Mouse (Mus musculus) limb, embryonic 11.5 days (tissue): ENCODE data around the gene Cc2d1a. TPM values are rescaled to one million over a fixed set of nuclear protein-coding genes. Genes with fewer than 3 reads are reported as not detected.
A peak's percentile ranks its signal among the peaks of the same experiment; 100 is the strongest.

ENCODE experiments used
- ATAC-seq: fragments of 200-750 bp; cut with Nextera tagmentation; 2 replicates; pipeline ENCODE4 v1.8.0; 2017; ENCODE audit warnings: low read depth; ENCODE audit not compliant: insufficient number of reproducible peaks, low FRiP score, low TSS enrichment
- DNase-seq: peaks from one replicate; pipeline ENCODE4 v3.0.0-alpha.2; 2015; ENCODE audit warnings: low spot score
- H3K27ac ChIP-seq: fragments of 300-500 bp; sonication (generic); replicated peaks from 2 replicates; pipeline ENCODE4 v1.5.1; 2014; ENCODE audit warnings: low read depth, mild to moderate bottlenecking, low read length
- H3K27me3 ChIP-seq: fragments of 300-500 bp; sonication (generic); 2 replicates; pipeline ENCODE4 v1.6.1; 2014; ENCODE audit warnings: mild to moderate bottlenecking, low read length, mixed read lengths; ENCODE audit not compliant: control insufficient read depth, insufficient read depth
- H3K36me3 ChIP-seq: fragments of 300-500 bp; sonication (generic); 2 replicates; pipeline ENCODE4 v1.6.1; 2014; ENCODE audit warnings: mild to moderate bottlenecking, low read length, moderate library complexity, mixed read lengths; ENCODE audit not compliant: control insufficient read depth, insufficient read depth
- H3K4me1 ChIP-seq: fragments of 300-500 bp; sonication (generic); 2 replicates; pipeline ENCODE4 v1.6.1; 2014; ENCODE audit warnings: low read length, mixed read lengths; ENCODE audit not compliant: control insufficient read depth, insufficient read depth
- H3K4me2 ChIP-seq: fragments of 300-500 bp; sonication (generic); 2 replicates; pipeline ENCODE4 v1.6.1; 2014; ENCODE audit warnings: low read depth, mild to moderate bottlenecking, moderate library complexity; ENCODE audit not compliant: severe bottlenecking
- H3K4me3 ChIP-seq: fragments of 300-500 bp; sonication (generic); 2 replicates; pipeline ENCODE4 v1.5.1; 2014; ENCODE audit warnings: low read depth, low read length
- H3K9ac ChIP-seq: fragments of 300-500 bp; sonication (generic); 2 replicates; pipeline ENCODE4 v1.6.1; 2014; ENCODE audit warnings: mild to moderate bottlenecking, low read length
- H3K9me3 ChIP-seq: fragments of 300-500 bp; sonication (generic); 2 replicates; pipeline ENCODE4 v1.6.1; 2016; ENCODE audit warnings: low read length; ENCODE audit not compliant: control insufficient read depth
- WGBS: fragments of 180-500 bp; shearing (Covaris S2); extraction: QIAGEN DNeasy Blood & Tissue Kit; methylation state at CpG from one replicate; pipeline ENCODE4 v1.1.7; 2014; 5-methylcytosine and 5-hydroxymethylcytosine counted together
- polyA plus RNA-seq: library from polyadenylated mRNA; unstranded; fragments of >200 nt; fragmentation: Nextera tagmentation; extraction: Ambion mirVana; gene quantifications from 2 replicates; pipeline ENCODE4 v1.2.1, GENCODE M21; 2014

The Cc2d1a gene
- polyA plus RNA-seq, 1 experiment from 2014 or later, result 15.7 TPM

GRCm38 (mm10) chr8:84190191-84190867, 42.6 kb upstream of the Cc2d1a start:
- H3K4me1 ChIP-seq, result peaks cover 14% of the 10 kb centered on the region
- ATAC-seq (no peak), DNase-seq (no peak)
- no peaks in the 10 kb centered on the region for H3K27me3 ChIP-seq
- no peak overlapping the region for H3K4me2 ChIP-seq
- H3K9ac ChIP-seq, result no peak overlapping the region
- H3K4me3 ChIP-seq, result no peak overlapping the region
- no peak overlapping the region for H3K27ac ChIP-seq
- no peaks in the 10 kb centered on the region for H3K9me3 ChIP-seq
- WGBS, result 91% methylated on average over 7 of the region's 7 CpGs
- H3K36me3 ChIP-seq, result no peaks in the 10 kb centered on the region

DNA sequence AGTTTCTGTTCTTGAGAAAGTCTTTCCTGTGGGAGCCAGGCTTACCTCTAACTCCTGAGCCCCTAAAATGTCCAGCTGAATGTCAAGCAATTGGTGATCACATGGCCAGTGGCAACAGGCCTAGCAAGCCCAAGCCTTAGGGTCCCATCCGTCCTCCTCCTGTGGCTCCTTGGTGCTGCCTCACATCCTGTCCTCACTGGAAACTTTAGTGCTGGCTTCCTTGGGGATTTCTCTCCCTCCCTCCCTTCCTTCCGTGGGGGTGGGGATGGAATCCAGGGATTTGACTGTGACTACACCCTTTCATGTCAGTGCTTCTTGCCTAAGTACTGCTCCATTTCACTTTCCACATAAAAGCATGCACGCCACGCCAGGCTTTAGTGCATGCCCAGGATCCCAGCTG, 41.9 kb upstream of the Cc2d1a start:
- Histone ChIP-seq H3K9me3 (no peaks in the 10 kb centered on the region), H3K4me3 (no peak overlapping the region), H3K4me1 (peaks cover 15% of the 10 kb centered on the region), H3K9ac (no peak overlapping the region), H3K27me3 (no peaks in the 10 kb centered on the region), H3K36me3 (no peaks in the 10 kb centered on the region), H3K27ac (no peak overlapping the region), H3K4me2 (no peak overlapping the region)
- ATAC-seq (no peak), DNase-seq (no peak)
- WGBS, result 54% methylated on average over 4 of the region's 4 CpGs

- H3K4me2 ChIP-seq, result no peak overlapping the region
- ATAC-seq (no peak), DNase-seq (no peak)
- no peak overlapping the region for H3K4me3 ChIP-seq
- no peaks in the 10 kb centered on the region for H3K36me3 ChIP-seq
- H3K4me1 ChIP-seq, result peaks cover 20% of the 10 kb centered on the region
- no peaks in the 10 kb centered on the region for H3K9me3 ChIP-seq
- no peak overlapping the region for H3K27ac ChIP-seq
- no peaks in the 10 kb centered on the region for H3K27me3 ChIP-seq
- no peak overlapping the region for H3K9ac ChIP-seq
- 87% methylated on average over 10 of the region's 10 CpGs for WGBS
Observed at GRCm38 (mm10) chr8:84188671-84189070, 40.9 kb upstream of the Cc2d1a start.

DNA sequence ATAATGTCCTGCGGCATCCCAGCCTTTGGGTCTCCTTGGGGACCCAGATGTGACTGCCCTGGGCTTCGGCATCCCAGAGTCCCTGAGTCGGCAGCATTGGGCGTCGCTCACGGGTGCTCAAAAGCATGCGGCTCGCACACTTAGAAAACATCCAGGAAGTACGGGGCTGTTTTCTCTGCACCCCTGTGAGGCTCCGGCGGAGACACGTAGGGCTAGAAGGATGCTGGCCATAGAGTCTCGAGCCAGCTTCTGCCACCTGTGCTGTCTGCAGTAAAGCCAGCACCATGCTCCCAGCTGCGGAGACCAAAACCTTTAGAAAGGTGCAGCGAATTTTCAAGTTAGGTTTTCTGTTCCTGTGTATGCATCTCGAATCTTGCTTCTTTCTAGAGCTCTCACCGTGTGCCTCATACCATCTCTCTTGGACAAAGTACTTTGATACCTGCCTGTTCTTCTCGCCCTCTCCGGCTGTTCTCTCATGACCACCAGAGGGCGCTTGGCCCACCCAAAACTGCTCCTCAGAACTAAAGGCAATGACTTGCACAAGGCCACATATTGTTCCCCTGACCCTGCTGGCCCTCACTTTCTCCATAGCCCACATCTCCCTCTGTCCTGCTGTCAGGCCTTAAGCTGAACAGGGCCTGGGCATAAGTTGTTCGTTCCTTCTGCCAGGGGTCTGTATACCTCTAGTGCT, 39.5 kb upstream of the Cc2d1a start:
- no peaks in the 10 kb centered on the region for H3K9me3 ChIP-seq
- no peaks in the 10 kb centered on the region for H3K27me3 ChIP-seq
- H3K27ac ChIP-seq, result no peak overlapping the region
- no peaks in the 10 kb centered on the region for H3K36me3 ChIP-seq
- WGBS, result 4% methylated on average over 21 of the region's 21 CpGs
- peak overlapping the region; percentile 76 for H3K4me2 ChIP-seq
- DNase-seq (peak; percentile 85), ATAC-seq (no peak)
- H3K9ac ChIP-seq, result peak overlapping the region; percentile 44
- peak overlapping the region; percentile 22 for H3K4me3 ChIP-seq
- peaks cover 16% of the 10 kb centered on the region for H3K4me1 ChIP-seq

DNA sequence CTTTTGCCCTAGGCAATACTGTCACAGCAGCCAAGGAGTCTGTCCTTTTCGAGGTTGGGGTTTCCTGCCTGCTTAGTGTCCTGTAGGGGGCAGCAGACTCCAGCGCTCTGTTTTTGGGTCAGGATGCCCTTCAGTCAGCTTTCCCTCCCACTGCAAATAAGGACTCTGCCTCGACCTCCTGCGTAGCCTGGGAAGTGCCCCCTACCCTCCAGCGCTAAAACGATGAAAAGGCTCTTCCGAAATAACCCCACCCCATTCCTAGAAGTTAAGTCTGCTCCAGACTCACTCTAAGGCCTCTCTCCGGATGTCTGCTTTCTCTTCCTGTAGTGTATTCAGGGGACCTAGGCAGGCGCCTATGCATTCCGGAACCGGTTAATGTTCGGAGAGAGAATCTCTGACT, 38.8 kb upstream of the Cc2d1a start:
- no peak overlapping the region for H3K27ac ChIP-seq
- H3K36me3 ChIP-seq, result no peaks in the 10 kb centered on the region; the same call in 1 of the 2 replicates
- H3K4me3 ChIP-seq, result peak overlapping the region; percentile 22
- H3K4me2 ChIP-seq, result peak overlapping the region; percentile 76
- peak overlapping the region; percentile 44; the same call in 1 of the 2 replicates for H3K9ac ChIP-seq
- DNase-seq (peak; percentile 84), ATAC-seq (no peak)
- H3K9me3 ChIP-seq, result no peaks in the 10 kb centered on the region
- H3K4me1 ChIP-seq, result peaks cover 14% of the 10 kb centered on the region
- H3K27me3 ChIP-seq, result no peaks in the 10 kb centered on the region
- under 1% methylated on average over 12 of the region's 12 CpGs for WGBS

DNA sequence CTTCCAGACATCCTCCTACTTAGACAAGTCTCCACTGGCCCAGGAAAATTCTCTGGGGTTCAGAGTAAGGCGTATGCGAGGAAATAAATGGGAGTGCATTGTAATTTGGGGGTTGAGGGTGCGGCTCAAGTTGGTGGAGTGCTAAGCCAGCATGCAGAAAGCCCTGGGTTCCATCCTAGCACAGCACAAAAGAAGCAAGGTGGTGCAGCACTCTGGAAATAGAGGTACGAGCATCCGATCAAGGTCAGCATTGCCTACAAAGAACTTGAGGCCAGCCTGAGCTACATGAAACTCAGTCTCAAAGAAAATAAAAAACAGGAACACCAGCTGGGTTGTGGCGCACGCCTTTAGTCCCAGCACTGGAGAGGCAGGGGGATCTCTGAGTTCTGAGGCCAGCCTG, 37.4 kb upstream of the Cc2d1a start, which contains the start of gene Nanos3:
Gene Nanos3, minus strand, starts transcription at position 101 of the 400 bp plus-strand sequence.
- Histone ChIP-seq H3K4me3 (peak within 1 kb of the TSS; percentile 83), H3K27me3 (no peaks in the 10 kb centered on the region), H3K9ac (peak within 1 kb of the TSS; percentile 99), H3K4me1 (peaks cover 27% of the 10 kb centered on the region), H3K4me2 (peak within 1 kb of the TSS; percentile 59), H3K9me3 (no peaks in the 10 kb centered on the region), H3K36me3 (no peaks in the 10 kb centered on the region; the same call in 1 of the 2 replicates), H3K27ac (peak within 1 kb of the TSS; percentile 93; the same call in 1 of the 2 replicates)
- DNase-seq (no peak), ATAC-seq (no peak)
- WGBS, result 91% methylated on average over 7 of the region's 7 CpGs

DNA sequence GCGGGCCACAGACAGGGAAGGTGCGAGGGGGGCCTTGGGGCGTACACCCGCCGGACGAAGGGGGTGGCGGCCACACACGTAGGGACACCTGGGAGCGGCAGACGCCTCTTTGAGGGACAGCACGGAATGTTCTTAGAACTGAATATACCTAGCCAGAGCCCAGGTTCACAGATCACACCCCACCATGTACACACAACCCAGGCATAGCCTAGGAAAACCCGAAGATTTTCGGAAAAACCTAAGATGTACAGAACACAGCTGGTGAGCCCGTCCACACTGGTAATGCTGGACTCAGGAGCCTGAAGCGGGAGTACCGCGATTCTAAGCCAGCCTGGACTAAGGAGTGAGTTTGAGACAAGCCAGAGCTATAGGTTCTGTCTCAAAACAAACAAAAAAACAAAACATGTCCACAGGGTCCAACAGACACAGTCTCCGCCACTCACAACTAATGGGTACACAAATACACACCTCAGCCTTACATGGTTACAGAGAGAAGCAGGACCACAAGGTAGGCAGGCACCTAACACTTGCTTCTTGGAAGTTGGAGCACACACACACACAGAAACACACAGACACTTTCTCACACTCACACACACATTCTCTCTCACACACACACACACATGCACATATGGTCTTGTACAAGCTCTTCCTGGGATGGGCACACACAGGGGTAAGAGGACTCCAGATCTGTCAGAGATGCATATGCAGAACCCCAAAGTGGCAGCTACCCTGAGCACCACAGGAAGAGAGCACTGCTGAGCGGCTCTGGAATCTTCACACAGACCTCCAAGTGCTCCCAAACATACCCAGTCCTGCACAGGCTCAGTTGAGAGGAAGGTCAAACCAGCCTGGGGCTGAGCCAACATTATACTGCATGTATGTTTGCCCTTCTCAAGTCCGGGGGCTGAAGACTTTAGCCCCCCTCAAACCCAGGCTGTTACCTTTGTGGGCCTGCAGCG, 36.6 kb upstream of the Cc2d1a start:
- Histone ChIP-seq H3K9me3 (no peaks in the 10 kb centered on the region), H3K27ac (peak overlapping the region; percentile 93), H3K36me3 (no peaks in the 10 kb centered on the region; the same call in 1 of the 2 replicates), H3K4me2 (peak overlapping the region; percentile 59), H3K4me1 (peaks cover 34% of the 10 kb centered on the region), H3K27me3 (no peaks in the 10 kb centered on the region), H3K9ac (peak overlapping the region; percentile 99), H3K4me3 (peak overlapping the region; percentile 83)
- 19% methylated on average over 21 of the region's 21 CpGs for WGBS
- DNase-seq (no peak), ATAC-seq (no peak)
